Mouse (Mus musculus) layer of hippocampus, postnatal 36 days (tissue): ENCODE results near the gene Auts2. TPM values are rescaled to one million over a fixed set of nuclear protein-coding genes. Genes with fewer than 3 reads are reported as not detected.

Experiments
- DNase-seq, 2 experiments: peaks; one replicate each; pipeline ENCODE4 v3.0.0; 2022
- total RNA-seq, 2 experiments: library from RNA; stranded (reverse); gene quantifications; 2 replicates each; pipeline ENCODE4 v1.2.3; 2021

Gene Auts2
- total RNA-seq, 2 experiments from 2014 or later: 140 to 181 TPM

- DNase-seq: no peak
These were observed 994.1 kb downstream of the Auts2 start for GRCm38 (mm10) chr5:131548932-131549563.

GRCm38 (mm10) chr5:131547926-131548325 lies 995.2 kb downstream of the Auts2 start:
- no peak for DNase-seq

GRCm38 (mm10) chr5:131546414-131546813 lies 996.7 kb downstream of the Auts2 start:
- no peak for DNase-seq

- no peak for DNase-seq
These were observed 998.8 kb downstream of the Auts2 start for GRCm38 (mm10) chr5:131544381-131544780.

- peak; percentile 75 to 79 for DNase-seq
These were observed 1004.7 kb downstream of the Auts2 start for GRCm38 (mm10) chr5:131538311-131538915.

- no peak for DNase-seq
These were observed 1005.3 kb downstream of the Auts2 start for GRCm38 (mm10) chr5:131537831-131538310.

- no peak for DNase-seq
These were observed 1005.9 kb downstream of the Auts2 start for GRCm38 (mm10) chr5:131537155-131537830.

GRCm38 (mm10) chr5:131535752-131536151 lies 1007.4 kb downstream of the Auts2 start:
- no peak for DNase-seq

- peak in 1 of 2 experiments; percentile 57 for DNase-seq
These were observed 1009.3 kb downstream of the Auts2 start for GRCm38 (mm10) chr5:131533815-131534214.

- DNase-seq: no peak
These were observed 1011.2 kb downstream of the Auts2 start for GRCm38 (mm10) chr5:131531744-131532552.

- peak in 1 of 2 experiments; percentile 30 for DNase-seq
These were observed 1012.3 kb downstream of the Auts2 start for GRCm38 (mm10) chr5:131530828-131531227.

GRCm38 (mm10) chr5:131526666-131527065 lies 1016.5 kb downstream of the Auts2 start:
- DNase-seq: no peak

GRCm38 (mm10) chr5:131524900-131525465 lies 1018.2 kb downstream of the Auts2 start:
- no peak for DNase-seq

- no peak for DNase-seq
These were observed 1023.6 kb downstream of the Auts2 start for GRCm38 (mm10) chr5:131519560-131519959.

- no peak for DNase-seq
These were observed 1025.5 kb downstream of the Auts2 start for GRCm38 (mm10) chr5:131517677-131518076.

- DNase-seq: no peak
These were observed 1027.3 kb downstream of the Auts2 start for GRCm38 (mm10) chr5:131515707-131516407.

- no peak for DNase-seq
These were observed 1029.4 kb downstream of the Auts2 start for GRCm38 (mm10) chr5:131513753-131514152.

GRCm38 (mm10) chr5:131512617-131513016 lies 1030.5 kb downstream of the Auts2 start:
- no peak for DNase-seq

- DNase-seq: no peak
These were observed 1032.5 kb downstream of the Auts2 start for GRCm38 (mm10) chr5:131510659-131511058.

GRCm38 (mm10) chr5:131509315-131509714 lies 1033.8 kb downstream of the Auts2 start:
- DNase-seq: no peak

- no peak for DNase-seq
These were observed 1044.3 kb downstream of the Auts2 start for GRCm38 (mm10) chr5:131498865-131499264.
